Mouse (Mus musculus) stomach, embryonic 14.5 days (tissue): ENCODE data around the gene Taf8. TPM values are rescaled to one million over a fixed set of nuclear protein-coding genes. Genes with fewer than 3 reads are reported as not detected.
"Not testable (repeated sequence)": the region's sequence is repeated elsewhere in the genome, so short reads cannot be mapped to it uniquely, and the experiment has no call there.

Experiments
- ATAC-seq: fragments of 200-750 bp; cut with Nextera tagmentation; 2 replicates; pipeline ENCODE4 v1.8.0; 2017; ENCODE audit warnings: low read depth, moderate TSS enrichment; ENCODE audit not compliant: insufficient number of reproducible peaks, insufficient read depth, low FRiP score
- H3K27ac ChIP-seq: fragments of 300-500 bp; sonication (generic); 2 replicates; pipeline ENCODE4 v1.5.1; 2014; ENCODE audit warnings: mild to moderate bottlenecking, low read length, moderate library complexity, mixed read lengths
- H3K27me3 ChIP-seq: fragments of 300-500 bp; sonication (generic); 2 replicates; pipeline ENCODE4 v1.6.1; 2014; ENCODE audit warnings: low read length, control low read depth, mixed read lengths; ENCODE audit not compliant: control insufficient read depth, insufficient read depth
- H3K36me3 ChIP-seq: fragments of 300-500 bp; sonication (generic); 2 replicates; pipeline ENCODE4 v1.6.1; 2014; ENCODE audit warnings: mild to moderate bottlenecking, control low read depth, low read length, moderate library complexity, mixed read lengths; ENCODE audit not compliant: control insufficient read depth, insufficient read depth
- H3K4me1 ChIP-seq: fragments of 300-500 bp; sonication (generic); 2 replicates; pipeline ENCODE4 v1.6.1; 2014; ENCODE audit warnings: low read length, control low read depth, mixed read lengths; ENCODE audit not compliant: control insufficient read depth, insufficient read depth
- H3K4me2 ChIP-seq: fragments of 300-500 bp; sonication (generic); replicated peaks from 2 replicates; pipeline ENCODE4 v1.6.1; 2014; ENCODE audit warnings: low read depth, low read length, control low read depth
- H3K4me3 ChIP-seq: fragments of 300-500 bp; sonication (generic); 2 replicates; pipeline ENCODE4 v1.5.1; 2014; ENCODE audit warnings: low read depth, low read length, control low read depth
- H3K9ac ChIP-seq: fragments of 300-500 bp; sonication (generic); replicated peaks from 2 replicates; pipeline ENCODE4 v1.6.1; 2014; ENCODE audit warnings: low read depth, mild to moderate bottlenecking, control low read depth, low read length, moderate library complexity, mixed read lengths
- H3K9me3 ChIP-seq: fragments of 300-500 bp; sonication (generic); 2 replicates; pipeline ENCODE4 v1.6.1; 2016; ENCODE audit warnings: low read depth, low read length, control low read depth; ENCODE audit not compliant: control insufficient read depth
- WGBS: fragments of 180-500 bp; shearing (Covaris S2); extraction: QIAGEN DNeasy Blood & Tissue Kit; methylation state at CpG from one replicate; pipeline ENCODE4 v1.1.7; 2014; 5-methylcytosine and 5-hydroxymethylcytosine counted together
- polyA plus RNA-seq: library from polyadenylated mRNA; unstranded; fragments of >200 nt; fragmentation: Nextera tagmentation; extraction: Ambion mirVana; gene quantifications from 2 replicates; pipeline ENCODE4 v1.2.1, GENCODE M21; 2014

The Taf8 gene
- polyA plus RNA-seq, 1 experiment from 2014 or later = 27.3 TPM

DNA sequence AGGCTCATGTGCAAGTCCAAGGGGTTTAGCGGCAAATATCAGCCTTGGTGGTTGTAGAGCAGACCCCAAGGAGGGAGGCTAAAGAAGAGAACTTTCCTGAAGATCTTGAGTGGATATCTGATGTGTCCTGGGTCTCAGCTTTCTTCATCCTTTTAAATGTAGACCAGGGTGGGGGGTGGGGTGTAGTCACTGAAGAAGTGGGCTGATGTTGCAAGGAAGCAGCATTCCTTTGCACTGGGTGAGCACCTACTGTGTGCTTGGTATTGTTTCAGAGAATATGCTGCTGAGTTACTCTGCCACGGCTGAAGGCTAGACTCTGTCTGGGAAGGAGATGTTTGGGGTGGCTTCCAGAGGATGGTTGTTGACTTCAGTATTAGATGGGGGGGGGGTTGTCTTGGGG is 3.5 kb upstream of the Taf8 start:
- 49% methylated on average over 2 of the region's 2 CpGs for WGBS
- Histone ChIP-seq H3K4me1 (peaks cover 35% of the 10 kb centered on the region), H3K4me3 (peak overlapping the region; percentile 36)

DNA sequence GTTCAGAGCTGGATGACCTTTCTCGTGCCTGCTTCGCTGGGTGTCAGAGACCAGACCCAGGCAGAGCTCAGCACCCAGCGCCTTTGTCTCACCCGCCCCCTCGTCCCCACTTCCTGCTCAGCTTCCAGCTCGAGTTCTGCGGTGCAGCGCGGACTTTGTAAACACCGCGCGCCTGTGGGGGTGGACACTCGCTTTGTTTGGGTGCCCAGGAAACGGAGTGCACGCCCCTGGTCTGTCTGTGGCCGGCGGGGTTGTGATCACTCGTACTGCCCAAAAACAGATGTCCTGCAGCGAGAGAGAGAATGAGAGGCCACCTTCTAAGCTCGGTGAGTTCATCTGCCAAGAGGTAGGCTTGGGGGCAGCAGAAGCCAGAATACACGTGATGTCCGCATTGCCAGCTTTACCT is 2.9 kb upstream of the Taf8 start, which contains the start of gene Ccnd3:
Ccnd3 (plus strand) TSS at position 111 of the 406 bp plus-strand sequence.
- H3K4me3 ChIP-seq = peak within 1 kb of the TSS; percentile 36
- no peaks in the 10 kb centered on the region for H3K9me3 ChIP-seq
- H3K27ac ChIP-seq = peak within 1 kb of the TSS; percentile 66
- peak within 1 kb of the TSS; percentile 47 for H3K9ac ChIP-seq
- peak within 1 kb of the TSS; percentile 74 for H3K4me2 ChIP-seq
- WGBS = under 1% methylated on average over 22 of the region's 22 CpGs
- peak; percentile 20 for ATAC-seq
- H3K36me3 ChIP-seq = 0 out of 2 replicates have a peak, but pooled peaks cover 5% of the 10 kb centered on the region
- no peaks in the 10 kb centered on the region for H3K27me3 ChIP-seq
- H3K4me1 ChIP-seq = peaks cover 35% of the 10 kb centered on the region

More for the DNA sequence above, 3.5 kb upstream of the Taf8 start:
- Histone ChIP-seq H3K9me3 (no peaks in the 10 kb centered on the region), H3K9ac (no peak overlapping the region), H3K36me3 (0 out of 2 replicates have a peak, but pooled peaks cover under 1% of the 10 kb centered on the region), H3K27ac (peak overlapping the region; percentile 10; the same call in 1 of the 2 replicates), H3K27me3 (no peaks in the 10 kb centered on the region), H3K4me2 (peak overlapping the region; percentile 74)
- no peak for ATAC-seq

- Histone ChIP-seq H3K9ac (peak overlapping the region; percentile 47; the same call in 1 of the 2 replicates), H3K36me3 (peaks cover 9% of the 10 kb centered on the region), H3K4me2 (peak overlapping the region; percentile 74), H3K27ac (peak overlapping the region; percentile 66), H3K4me1 (peaks cover 35% of the 10 kb centered on the region), H3K9me3 (no peaks in the 10 kb centered on the region), H3K27me3 (no peaks in the 10 kb centered on the region), H3K4me3 (peak overlapping the region; percentile 36)
- 59% methylated on average over 5 of the region's 5 CpGs for WGBS
- no peak for ATAC-seq
These were observed 2.1 kb upstream of the Taf8 start for GRCm38 (mm10) chr17:47504228-47504627.

DNA sequence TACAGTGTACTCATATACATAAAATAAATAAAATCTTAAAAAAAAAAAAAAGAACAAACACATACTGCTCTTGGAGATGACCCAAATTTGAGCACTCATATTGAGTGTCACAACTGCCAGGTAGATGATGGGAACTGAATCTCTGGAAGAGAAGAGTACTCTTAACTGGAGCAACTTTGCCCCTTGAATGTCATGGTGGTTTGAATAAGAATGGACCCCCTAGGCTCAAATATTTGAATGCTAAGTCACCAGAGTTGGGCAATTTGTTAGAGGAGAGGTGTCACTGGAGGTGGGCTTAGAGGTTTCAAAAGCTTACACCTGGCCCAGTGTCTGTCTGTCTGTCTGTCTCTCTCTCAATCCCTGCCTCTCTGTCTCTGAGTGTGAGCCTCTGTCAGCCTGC is 1.6 kb upstream of the Taf8 start:
- H3K27me3 ChIP-seq = no peaks in the 10 kb centered on the region
- H3K4me1 ChIP-seq = peaks cover 35% of the 10 kb centered on the region
- H3K9ac ChIP-seq = no peak overlapping the region
- no peak for ATAC-seq
- H3K27ac ChIP-seq = no peak overlapping the region
- no peak overlapping the region for H3K4me3 ChIP-seq
- no peaks in the 10 kb centered on the region for H3K9me3 ChIP-seq
- peaks cover 12% of the 10 kb centered on the region for H3K36me3 ChIP-seq
- H3K4me2 ChIP-seq = no peak overlapping the region

DNA sequence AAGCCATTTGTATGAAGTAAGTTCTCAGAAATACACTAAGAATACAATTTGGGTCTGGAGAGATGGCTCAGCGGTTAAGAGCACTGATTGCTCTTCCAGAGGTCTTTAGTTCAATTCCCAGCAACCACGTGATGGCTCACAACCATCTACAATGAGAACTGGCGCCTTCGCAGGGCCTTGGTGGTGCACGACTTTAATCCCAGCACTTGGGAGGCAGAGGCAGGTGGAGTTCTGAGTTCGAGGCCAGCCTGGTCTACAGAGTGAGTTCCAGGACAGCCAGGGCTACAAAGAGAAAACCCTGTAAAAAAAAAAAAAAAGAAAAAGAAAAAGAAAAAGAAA is 584 bp upstream of the Taf8 start:
- 77% methylated on average over 6 of the region's 6 CpGs for WGBS
- H3K4me3 ChIP-seq = not testable (repeated sequence)
- H3K27ac ChIP-seq = peak overlapping the region; percentile 13; the same call in 1 of the 2 replicates

DNA sequence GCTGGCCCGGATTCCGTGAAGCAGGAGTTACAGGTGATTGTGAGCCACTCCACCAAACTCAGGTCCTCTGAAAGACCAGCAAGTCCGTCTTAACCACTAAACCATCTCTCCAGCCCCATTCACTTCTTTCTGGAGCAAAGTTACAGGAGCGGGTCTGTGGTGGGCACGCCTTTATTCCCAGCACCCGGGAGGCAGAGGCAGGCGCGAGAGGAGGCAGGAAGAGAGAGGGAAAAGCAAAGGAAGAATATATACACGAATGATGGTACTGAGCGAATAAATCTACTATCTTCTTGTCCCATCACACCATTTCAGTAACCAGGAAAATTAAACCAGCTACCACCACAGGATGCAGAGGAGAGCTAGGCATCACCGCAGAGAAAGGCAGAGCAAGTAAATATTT is 561 bp downstream of the Taf8 start:
- Histone ChIP-seq H3K9me3 (no peaks in the 10 kb centered on the region), H3K36me3 (peaks cover 27% of the 10 kb centered on the region), H3K4me2 (peak overlapping the region; percentile 77), H3K4me1 (peaks cover 22% of the 10 kb centered on the region), H3K4me3 (peak overlapping the region; percentile 49), H3K9ac (no peak overlapping the region), H3K27me3 (no peaks in the 10 kb centered on the region), H3K27ac (no peak overlapping the region)
- 5% methylated on average over 11 of the region's 11 CpGs for WGBS
- no peak for ATAC-seq

More for the DNA sequence above, 584 bp upstream of the Taf8 start:
- H3K9ac ChIP-seq, ATAC-seq, H3K4me2 ChIP-seq, H3K27me3 ChIP-seq, H3K9me3 ChIP-seq: not testable (repeated sequence)
- Histone ChIP-seq H3K36me3 (peaks cover 20% of the 10 kb centered on the region), H3K4me1 (peaks cover 27% of the 10 kb centered on the region)

DNA sequence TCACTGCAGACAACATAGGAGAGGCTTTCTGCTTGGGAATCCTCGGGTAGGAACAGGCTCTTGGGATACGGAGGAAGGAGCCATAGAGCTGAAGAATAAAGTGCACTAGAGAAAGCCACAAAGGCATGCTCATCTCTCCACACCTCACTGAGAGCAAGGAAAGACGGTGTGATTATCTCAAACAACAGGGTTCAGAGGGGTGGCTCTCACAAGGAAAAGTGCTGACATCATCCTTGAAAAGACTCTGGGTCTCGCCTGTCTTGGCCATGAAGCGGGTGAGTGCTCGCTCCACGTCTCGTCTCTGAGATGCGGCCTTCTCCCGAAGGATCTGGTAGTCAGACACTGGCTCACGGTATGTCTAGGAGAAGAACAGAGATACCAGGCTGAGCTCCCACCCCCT is 8.0 kb downstream of the Taf8 start:
- no peak for ATAC-seq
- Histone ChIP-seq H3K36me3 (peaks cover 88% of the 10 kb centered on the region), H3K4me3 (no peak overlapping the region), H3K9me3 (no peaks in the 10 kb centered on the region), H3K27me3 (no peaks in the 10 kb centered on the region), H3K27ac (no peak overlapping the region), H3K4me2 (no peak overlapping the region), H3K4me1 (no peaks in the 10 kb centered on the region), H3K9ac (no peak overlapping the region)
- 87% methylated on average over 11 of the region's 11 CpGs for WGBS

- Histone ChIP-seq H3K9ac (no peak overlapping the region), H3K27me3 (no peaks in the 10 kb centered on the region), H3K27ac (no peak overlapping the region), H3K9me3 (no peaks in the 10 kb centered on the region), H3K36me3 (peaks cover 89% of the 10 kb centered on the region), H3K4me1 (no peaks in the 10 kb centered on the region), H3K4me3 (no peak overlapping the region), H3K4me2 (no peak overlapping the region)
- 89% methylated on average over 6 of the region's 6 CpGs for WGBS
- no peak for ATAC-seq
These were observed 8.4 kb downstream of the Taf8 start for GRCm38 (mm10) chr17:47493653-47494052.

- Histone ChIP-seq H3K4me1 (no peaks in the 10 kb centered on the region), H3K27ac (no peak overlapping the region), H3K36me3 (peaks cover 86% of the 10 kb centered on the region), H3K4me2 (no peak overlapping the region), H3K4me3 (no peak overlapping the region), H3K9me3 (no peaks in the 10 kb centered on the region), H3K9ac (no peak overlapping the region), H3K27me3 (no peaks in the 10 kb centered on the region)
- ATAC-seq = no peak
- 79% methylated on average over 6 of the region's 6 CpGs for WGBS
These were observed 9.4 kb downstream of the Taf8 start for GRCm38 (mm10) chr17:47492731-47493130.
